Mouse (Mus musculus) megakaryocyte progenitor cell, adult 5-6 weeks (primary cell): Measurements from ENCODE around the gene Papss2. TPM values are rescaled to one million over a fixed set of nuclear protein-coding genes. Genes with fewer than 3 reads are reported as not detected.

Source experiments
- ATAC-seq: replicated peaks from 2 replicates; pipeline ENCODE4 v1.8.0; 2016; ENCODE audit warnings: mild to moderate bottlenecking, moderate TSS enrichment, inconsistent platforms; ENCODE audit not compliant: poor library complexity
- total RNA-seq, 2 experiments: library from RNA; stranded (forward) in 1 of 2; stranded (reverse) in 1 of 2; fragments of 157-497, 149-512 nt in 1 of 2; fragments of 200-1000 nt in 1 of 2; gene quantifications; 2 replicates each; pipeline versions ENCODE4 v1.2.3 to v1.2.4; 2015 to 2017

Gene Papss2
- total RNA-seq, 2 experiments from 2014 or later = 24.2 to 48.6 TPM

- no peak for ATAC-seq
Observed at GRCm38 (mm10) chr19:32696674-32697073, 101.1 kb downstream of the Papss2 start.

- ATAC-seq = no peak
Observed at GRCm38 (mm10) chr19:32702191-32702590, 106.6 kb downstream of the Papss2 start.

GRCm38 (mm10) chr19:32708996-32709395, 113.4 kb downstream of the Papss2 start:
- no peak for ATAC-seq

GRCm38 (mm10) chr19:32710288-32710687, 114.7 kb downstream of the Papss2 start:
- 0 out of 2 replicates have a peak, but pooled peaks have one; percentile 18 for ATAC-seq

GRCm38 (mm10) chr19:32711761-32712541, 116.4 kb downstream of the Papss2 start:
- ATAC-seq = peak; percentile 81

GRCm38 (mm10) chr19:32712588-32713042, 117.0 kb downstream of the Papss2 start:
- peak; percentile 88 for ATAC-seq

GRCm38 (mm10) chr19:32713471-32713870, 117.9 kb downstream of the Papss2 start:
- ATAC-seq = no peak

GRCm38 (mm10) chr19:32715201-32715600, 119.6 kb downstream of the Papss2 start:
- ATAC-seq = peak; percentile 64

GRCm38 (mm10) chr19:32715681-32716080, 120.1 kb downstream of the Papss2 start:
- ATAC-seq = no peak

Other genes with a start within 250 kb of the Papss2 start
- gene Sgms1, start 206.1 kb upstream of the Papss2 start, total RNA-seq (2015) = 15.9 and 24.8 TPM in 2 replicates
- 16.4 and 21.5 TPM in 2 replicates for gene Sgms1, start 206.1 kb upstream of the Papss2 start, total RNA-seq (2017)
- gene Rpl9-ps6, start 129.2 kb upstream of the Papss2 start, total RNA-seq (2015) = 253 and 285 TPM in 2 replicates
- gene Rpl9-ps6, start 129.2 kb upstream of the Papss2 start, total RNA-seq (2017) = 104 and 124 TPM in 2 replicates
- gene Minpp1, start 110.0 kb upstream of the Papss2 start, total RNA-seq (2015) = 58.3 and 67.6 TPM in 2 replicates
- gene Minpp1, start 110.0 kb upstream of the Papss2 start, total RNA-seq (2017) = 45.6 and 53.2 TPM in 2 replicates
- gene Atad1, start 144.0 kb downstream of the Papss2 start, total RNA-seq (2015) = 88.9 and 89.5 TPM in 2 replicates
- 64.2 and 68.4 TPM in 2 replicates for gene Atad1, start 144.0 kb downstream of the Papss2 start, total RNA-seq (2017)
- gene Pten, start 161.7 kb downstream of the Papss2 start, total RNA-seq (2015) = 97.4 and 97.8 TPM in 2 replicates
- gene Pten, start 161.7 kb downstream of the Papss2 start, total RNA-seq (2017) = 92.9 and 97.4 TPM in 2 replicates